Mouse (Mus musculus): Measurements from ENCODE around the gene Tmem184b. TPM values are rescaled to one million over a fixed set of nuclear protein-coding genes. Genes with fewer than 3 reads are reported as not detected.

Tmem184b gene
- total RNA-seq, 2 experiments from 2014 or later, result 42.0 to 47.5 TPM

DNA sequence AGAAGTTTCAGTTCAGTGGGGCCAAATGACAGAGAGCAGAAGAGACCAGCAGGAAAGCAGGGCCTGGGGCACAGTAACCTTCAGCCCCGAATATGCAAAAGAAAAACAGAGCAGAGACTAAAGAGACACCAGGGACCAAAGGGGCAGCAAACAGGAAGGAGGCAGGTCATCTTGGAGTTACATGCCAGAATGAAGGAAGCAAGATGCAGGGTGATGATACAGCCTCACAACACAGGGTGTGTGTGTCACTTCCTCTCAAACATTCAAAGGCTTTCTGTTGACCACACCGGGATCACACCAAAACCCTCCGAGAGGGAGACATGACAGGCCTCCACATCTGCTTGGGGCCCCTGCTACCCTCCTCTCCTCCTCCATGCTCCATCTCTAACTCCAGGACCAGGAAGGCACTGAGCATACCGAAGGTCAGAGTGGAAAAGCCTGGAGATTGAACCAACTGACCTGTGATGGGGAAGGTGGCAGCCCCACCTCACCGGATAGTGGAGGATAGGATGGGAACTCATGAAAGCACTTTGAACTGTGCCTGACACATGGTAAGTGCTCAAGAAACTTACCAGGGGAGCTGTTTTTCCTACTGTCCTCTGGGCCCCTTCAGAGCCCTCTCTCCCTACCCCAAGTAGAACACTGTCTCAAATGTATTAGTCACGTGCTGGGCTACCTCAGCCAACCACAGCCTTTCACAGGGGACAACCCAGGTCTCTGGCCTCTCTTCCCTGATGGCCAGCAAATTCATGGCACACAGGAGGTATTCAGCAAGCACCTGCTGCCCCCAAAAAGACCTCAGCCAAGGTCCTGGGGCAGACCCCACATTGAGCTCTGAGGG is 3.0 kb downstream of the Tmem184b start:
- no peak for DNase-seq

DNA sequence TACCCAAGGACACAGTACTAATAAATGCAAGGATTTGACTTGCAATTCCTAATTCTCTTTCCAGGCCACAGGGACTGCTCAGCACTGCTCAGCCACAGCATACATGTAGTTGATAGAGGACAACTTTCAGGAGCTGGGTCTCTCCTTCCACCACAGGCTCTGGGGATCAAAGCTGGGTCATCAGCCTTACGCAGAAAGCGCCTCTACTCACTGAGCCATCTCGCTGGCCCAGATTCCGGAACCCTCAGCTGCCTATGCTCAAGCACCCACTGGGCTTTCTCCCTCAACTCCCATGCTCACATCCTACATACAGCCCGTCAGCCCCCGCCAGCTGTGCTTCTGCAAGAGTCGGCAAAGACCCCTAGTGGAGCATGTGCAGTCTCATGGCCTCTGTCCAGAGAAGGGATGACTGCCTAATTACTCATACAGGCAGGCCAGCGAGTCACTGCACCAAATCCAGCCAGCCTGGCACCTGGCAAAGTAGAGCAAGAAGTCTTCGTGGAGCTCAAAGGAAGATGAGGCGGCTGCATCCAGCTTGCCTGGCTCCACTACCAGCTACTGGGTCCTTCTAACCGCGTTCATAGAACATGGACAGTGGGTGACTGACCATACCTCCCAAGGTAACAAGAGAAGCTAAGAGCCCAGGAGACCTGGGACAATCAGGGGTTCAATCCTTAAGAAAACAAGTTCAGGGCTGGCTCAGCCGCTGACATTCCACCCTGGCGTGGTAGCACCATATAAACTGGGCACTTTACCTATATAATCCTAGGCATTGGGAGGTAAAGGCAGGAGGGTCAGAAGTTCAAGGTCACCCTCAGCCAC is 3.9 kb downstream of the Tmem184b start:
- DNase-seq, result no peak

DNA sequence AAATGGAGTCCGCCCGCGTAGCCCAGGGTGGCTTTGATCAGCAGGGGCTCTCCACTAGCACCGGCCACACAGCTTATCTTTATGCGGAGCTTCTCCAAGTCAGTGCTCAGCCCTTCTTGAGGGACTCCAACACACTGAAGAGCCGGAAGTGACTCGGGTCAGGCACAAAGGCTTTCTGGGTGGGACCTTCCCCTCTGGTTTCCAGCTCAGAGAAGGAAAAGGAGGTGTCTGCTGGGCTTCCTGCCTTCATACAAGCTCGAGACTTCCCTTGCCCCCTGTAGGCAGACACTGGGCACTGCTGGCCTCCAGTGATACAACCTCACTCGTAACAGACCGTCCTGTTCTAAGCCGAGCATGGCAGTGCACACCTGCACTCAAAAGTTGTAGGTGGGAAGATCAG is 6.6 kb downstream of the Tmem184b start:
- no peak for DNase-seq

DNA sequence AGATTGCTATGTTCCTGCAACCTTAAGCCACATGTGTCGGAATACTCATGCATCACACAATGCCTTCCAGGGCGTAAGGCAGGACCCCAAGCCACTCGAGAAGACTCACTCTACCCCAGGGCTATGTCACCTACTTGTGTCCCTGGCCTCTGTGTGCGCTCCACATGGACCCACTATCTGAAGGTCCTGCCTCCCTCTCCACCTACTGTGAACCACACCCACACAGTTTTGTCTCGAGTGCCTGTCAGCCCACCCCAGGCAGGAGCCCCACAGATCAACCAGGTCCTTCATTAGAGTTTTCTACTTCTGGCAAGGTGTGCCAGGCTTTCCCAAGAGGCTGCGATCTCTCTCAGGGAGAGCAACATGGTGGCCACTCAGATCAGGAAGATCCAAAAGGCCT is 8.1 kb downstream of the Tmem184b start:
- DNase-seq, result no peak

DNA sequence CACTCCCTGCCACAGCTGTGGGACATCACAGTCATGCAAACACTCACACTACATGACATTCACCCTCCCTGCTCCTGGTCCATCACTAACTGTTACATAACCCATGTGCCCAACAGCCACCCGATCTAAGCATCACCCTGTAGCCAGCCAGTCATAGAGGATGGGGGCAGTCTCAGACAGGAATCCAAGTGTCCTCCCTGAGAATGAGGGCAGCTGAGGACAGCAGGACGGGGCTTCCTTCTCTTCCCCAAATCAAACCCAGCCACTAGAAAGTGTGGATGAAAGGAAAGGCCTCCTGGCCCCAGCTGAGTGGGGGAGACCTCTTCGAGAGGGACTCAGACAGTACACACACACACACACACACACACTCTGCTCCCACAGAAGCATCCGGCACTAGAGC is 8.5 kb downstream of the Tmem184b start:
- no peak for DNase-seq

DNA sequence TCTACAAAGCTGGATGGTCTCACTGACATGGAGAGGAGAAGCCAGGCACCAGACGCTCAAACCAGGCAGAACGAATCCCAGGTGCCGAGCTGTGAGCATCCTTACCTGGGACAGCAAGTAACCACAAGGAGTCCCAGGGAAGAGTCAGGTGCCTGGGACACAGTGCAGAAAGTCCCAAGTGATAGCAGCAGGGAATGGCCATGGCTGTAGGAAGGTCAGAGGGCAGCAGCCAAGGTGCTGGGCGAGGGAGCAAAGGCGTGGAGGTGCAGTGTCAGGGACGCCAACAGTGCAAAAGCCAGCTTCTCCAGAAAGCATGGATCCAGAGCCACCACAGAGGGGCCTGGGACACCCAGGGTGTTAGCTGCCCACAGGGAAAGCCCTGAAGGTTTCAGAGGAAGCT is 10.3 kb downstream of the Tmem184b start:
- no peak for DNase-seq

DNA sequence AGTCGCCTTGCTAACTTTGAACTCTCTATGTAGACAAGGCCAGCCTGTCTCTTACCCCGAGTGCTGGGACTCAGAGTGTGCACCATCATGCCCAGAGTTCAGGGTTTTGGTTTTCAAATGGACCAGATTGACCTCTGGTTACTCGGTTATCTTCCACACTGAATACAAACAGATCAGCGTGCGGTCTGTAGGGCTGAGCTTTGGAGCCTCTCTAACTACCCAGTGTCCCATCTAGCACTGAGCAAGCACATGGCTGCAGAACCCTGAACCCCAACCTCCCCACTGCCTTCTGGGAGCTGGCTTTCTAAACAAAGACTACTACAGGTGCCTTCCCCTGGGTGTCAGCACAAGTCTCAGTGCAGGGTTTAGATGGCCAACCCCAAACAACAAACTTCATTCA is 10.8 kb downstream of the Tmem184b start:
- DNase-seq, result no peak

DNA sequence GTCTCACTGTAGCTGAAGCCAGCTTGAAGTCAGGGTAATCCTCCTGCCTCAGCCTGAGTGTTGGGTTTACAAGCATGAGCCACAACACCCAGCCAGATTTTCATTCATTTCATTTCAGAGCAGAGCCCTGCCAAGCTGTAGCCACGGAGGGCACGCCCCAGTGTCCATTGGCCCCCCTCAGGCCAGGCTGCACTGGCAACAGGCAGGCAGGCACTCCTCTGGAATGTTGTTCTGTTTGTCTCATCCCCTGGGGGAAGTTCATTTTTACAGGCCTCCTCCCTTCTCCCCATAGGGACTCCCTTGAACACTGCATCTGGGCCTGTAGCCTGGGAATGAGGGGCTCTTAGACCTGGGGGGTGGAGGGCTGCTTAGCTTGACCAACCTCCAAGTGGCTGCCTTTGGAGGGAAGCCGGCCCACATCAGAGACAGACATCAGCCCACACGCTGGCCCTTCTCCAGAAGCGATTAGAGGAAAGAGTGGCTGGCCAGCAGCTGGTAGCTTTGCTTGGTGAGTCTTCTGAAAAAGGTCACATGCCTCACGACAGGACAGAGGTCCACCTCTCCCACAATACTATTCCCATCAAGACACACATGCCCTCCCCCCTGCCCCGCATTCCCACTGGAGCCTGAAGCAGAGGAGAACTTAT is 11.8 kb downstream of the Tmem184b start:
- peak; percentile 73 for DNase-seq

DNA sequence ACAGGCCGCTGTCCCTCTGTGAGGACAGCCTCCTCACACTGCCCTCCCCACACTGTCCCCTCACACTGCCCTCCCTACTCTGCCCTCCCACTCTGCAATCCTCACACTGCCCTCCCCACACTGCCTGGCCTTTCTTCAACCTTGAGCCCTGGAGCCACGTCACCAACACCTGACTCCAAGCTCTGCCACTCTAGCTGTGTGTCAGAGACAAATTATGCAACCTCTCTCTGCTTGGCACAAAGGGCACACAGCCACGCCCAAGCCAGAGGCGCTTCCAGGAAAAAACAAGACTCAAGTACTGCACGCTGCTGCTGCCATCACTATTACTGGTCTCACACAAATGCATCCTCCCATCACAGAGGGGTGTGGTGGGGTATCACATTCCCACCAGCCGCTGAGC is 12.9 kb downstream of the Tmem184b start:
- no peak for DNase-seq

DNA sequence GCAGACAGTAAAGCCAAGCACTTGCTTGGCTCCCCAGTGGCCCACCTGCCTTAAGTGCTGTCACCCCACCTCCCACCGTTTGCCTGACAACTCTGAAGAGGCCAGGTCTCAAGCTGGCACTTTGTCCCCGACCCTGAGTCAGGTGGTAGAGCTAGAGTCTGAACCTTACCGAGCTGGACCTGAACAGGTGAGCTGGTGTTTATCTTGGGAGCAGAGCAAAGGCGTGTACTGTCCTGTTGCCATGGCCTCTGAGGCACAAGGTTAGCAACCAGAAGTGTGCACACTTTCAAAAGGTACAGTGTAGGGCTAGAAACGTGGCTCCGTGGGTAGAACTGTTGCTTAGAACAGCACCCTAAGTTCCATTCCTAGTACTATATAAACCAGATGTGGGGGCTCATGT is 15.2 kb downstream of the Tmem184b start:
- DNase-seq, result no peak

DNA sequence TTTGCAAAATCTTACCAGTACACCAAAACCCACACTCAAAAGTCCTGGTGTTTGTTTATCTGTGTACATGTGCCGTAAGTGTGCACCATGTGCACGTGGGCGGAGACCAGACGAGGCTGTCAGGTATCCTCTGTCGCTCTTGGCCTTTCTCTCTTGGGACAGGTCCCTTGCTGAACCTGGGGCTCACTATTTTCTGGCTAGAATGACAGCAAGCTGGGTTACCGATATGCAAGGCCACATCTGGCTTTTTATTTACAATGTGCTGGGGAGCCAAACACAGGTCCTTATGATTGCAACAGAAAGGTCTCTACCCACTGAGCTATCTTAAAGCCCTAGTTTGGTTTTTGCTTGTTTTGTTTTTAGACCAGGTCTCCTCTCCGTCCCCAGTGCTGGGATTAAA is 15.8 kb downstream of the Tmem184b start:
- no peak for DNase-seq

DNA sequence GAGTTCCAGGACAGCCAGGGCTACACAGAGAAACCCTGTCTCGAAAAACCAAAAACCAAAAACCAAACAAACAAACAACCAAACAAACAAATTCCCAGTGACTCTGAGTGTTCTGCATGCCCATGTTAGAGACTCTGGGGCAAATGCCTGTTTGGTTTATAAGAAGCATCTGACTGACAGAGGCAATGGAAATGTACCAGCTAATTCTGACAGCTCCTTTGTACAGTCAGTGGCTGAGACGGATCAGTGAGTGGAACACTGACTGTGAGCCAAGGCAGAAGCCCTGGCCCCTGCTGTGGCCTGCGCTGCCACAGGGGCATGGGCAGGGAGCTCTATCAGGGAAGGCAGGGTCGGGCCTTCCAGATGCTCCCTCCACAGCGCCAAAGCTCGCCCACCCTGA is 16.3 kb downstream of the Tmem184b start:
- DNase-seq, result no peak

DNA sequence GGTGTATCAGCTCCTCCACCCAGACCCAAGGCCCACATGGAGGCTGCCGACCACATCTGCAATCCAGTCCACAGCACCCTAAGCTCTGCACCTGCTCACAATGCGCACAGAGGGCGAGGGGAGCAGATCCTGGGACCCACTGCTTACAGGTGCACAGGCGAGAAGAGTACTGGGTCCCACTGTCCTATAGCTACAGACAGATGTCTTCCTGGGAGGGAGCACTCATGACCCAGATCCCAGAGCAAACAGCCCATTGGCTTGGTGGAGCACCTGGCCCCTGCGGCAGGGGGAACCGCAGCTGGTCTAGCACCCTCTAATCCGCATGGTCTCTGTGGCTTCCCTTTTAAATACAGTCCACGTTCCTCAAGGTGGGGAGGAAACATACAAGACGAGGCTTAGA is 21.7 kb downstream of the Tmem184b start:
- DNase-seq, result no peak

DNA sequence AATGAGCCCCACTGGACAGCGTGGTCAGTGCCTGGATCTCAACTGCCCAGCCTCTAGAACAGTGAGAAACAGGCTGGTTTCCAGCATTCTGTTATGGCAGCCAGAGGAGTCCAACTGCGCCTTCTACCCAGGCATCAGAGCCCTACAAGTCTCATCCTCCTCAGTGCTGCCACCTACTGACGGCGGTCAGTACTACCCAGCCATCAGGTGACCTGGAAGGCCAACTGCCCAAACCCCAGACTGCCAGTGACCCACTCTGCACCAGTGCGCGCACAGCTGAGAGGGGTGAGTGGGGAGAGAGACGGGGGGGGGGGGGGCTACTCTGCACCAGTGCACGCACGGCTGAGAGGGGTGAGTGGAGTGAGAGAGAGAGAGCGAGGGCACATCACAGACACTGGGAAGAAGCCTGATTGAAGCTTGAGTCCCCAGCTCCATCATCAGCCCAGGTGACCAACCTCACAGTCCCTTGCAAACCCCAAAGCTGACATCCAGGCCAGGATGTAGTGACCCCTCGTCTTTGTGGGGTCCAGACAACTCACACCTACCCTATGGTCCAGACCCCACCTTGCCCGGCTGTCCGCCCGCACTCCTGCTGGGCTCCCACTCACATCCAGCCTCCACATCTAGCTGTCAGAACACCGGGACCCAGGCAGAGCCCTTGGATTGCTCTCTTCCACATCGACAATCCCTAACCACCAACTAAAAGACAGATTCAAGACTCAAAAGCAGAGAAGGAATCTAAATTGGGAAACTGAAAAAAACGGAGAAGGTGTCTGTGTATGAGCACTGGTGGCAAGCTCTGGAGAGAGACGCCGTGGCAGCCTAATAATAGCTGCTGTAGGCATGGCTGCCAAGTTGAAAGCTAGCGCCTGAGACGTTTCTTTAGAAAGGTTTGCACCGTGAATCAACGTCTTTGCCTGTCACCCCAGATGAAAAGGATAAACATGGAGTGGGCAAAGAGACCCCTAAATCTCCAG is 22.6 kb downstream of the Tmem184b start:
- peak; percentile 88 for DNase-seq

DNA sequence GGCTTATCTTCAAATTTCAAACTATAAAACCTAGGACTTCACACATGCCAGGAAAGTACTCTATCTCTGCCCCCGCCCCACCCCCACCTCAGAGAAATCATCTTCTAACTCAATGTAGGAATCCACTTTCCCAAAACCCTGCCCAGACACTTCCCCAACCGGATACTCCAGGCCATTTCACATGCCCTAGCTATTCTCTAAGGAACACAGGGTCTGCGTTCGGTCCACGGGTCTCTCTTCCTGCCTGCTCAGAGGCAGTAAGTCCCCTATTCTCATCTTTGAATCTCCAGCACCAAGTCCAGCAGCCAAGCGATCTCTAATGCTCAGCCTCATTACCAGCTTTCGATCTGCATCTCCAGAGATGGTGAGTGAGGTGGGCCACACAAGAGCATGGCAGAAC is 23.7 kb downstream of the Tmem184b start:
- DNase-seq, result no peak

DNA sequence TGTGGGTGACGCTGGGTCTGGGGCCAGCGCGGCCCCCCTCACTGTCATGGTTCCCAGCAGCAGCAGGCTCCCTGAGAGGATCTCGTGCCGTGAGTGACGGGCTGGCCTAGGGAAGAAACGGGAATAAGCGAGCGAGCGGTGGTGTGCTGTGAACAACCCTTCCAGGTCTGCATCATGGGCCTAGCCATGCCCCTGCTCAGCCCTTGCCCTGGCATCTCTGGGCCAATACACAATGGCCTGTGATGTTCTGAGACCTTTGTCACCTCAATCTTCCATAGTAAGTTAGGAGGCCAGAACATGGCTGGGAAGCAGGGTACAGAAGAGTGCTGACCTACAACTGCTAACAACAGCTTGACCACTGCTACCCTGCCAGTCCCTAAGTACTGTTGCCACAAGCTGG is 24.8 kb downstream of the Tmem184b start:
- no peak for DNase-seq

DNA sequence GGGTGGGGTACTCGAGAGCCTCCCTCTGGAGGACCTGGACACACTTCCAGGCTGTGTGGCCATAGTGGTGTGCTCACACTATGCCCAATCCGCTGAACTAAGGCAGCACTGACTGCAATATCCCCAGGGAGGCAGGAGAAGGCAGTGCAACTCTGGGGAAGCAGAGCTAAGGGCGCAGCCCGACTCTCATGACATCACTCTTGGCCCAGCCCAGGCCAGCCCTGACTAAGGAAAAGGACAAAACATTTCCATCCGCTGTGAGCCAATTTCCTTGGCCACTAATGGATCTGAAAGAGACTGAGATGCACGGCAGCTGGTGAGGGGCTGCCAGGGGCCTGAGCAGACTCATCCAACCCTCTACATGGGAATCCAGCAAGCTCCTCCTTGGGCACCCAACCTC is 25.7 kb downstream of the Tmem184b start:
- DNase-seq, result peak; percentile 68

DNA sequence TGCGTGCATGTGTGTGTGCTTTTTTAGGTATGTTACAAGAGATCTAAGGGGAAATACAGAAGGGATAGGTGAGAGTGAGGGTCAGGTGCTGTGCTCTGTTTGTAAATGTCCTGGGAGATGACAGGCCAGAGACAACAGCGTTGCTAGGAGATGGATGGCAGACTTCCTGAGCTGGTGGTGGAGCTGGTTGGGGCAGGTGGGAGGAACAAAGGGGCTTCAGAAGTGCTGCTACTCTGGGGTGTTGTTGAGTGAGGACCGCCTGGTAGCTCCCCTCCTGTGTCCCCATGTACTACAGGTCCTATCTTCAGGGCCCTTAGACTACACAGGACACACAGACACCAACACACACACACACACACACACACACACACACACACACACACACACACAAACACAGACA is 28.6 kb downstream of the Tmem184b start:
- no peak for DNase-seq

DNA sequence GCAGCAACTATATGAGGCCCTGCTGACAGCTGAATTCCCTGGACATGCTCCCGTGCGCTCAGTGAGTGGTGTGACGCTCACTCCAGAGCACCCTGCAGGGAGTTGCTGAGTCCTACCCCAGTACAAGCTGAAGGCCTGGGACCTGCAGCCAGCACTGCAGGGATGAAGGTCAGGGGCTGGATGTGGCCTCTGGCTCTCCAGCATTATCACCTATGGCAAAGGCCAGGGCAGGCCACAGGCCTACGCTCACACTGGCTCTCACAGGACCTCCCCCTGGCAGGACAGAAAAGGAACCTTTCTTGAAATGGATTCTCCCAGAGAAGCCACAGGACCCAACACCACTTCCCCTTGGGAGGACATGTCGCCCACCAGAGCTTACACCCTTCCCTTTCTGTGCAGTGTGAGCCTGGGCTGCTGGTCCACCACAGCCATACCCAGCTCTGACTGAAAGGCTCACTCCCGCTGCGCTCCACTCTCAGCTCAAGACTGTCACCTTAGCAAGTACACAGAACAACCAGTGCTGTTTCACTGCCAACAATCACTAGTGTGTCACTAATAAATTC is 33.0 kb downstream of the Tmem184b start:
- no peak for DNase-seq

DNA sequence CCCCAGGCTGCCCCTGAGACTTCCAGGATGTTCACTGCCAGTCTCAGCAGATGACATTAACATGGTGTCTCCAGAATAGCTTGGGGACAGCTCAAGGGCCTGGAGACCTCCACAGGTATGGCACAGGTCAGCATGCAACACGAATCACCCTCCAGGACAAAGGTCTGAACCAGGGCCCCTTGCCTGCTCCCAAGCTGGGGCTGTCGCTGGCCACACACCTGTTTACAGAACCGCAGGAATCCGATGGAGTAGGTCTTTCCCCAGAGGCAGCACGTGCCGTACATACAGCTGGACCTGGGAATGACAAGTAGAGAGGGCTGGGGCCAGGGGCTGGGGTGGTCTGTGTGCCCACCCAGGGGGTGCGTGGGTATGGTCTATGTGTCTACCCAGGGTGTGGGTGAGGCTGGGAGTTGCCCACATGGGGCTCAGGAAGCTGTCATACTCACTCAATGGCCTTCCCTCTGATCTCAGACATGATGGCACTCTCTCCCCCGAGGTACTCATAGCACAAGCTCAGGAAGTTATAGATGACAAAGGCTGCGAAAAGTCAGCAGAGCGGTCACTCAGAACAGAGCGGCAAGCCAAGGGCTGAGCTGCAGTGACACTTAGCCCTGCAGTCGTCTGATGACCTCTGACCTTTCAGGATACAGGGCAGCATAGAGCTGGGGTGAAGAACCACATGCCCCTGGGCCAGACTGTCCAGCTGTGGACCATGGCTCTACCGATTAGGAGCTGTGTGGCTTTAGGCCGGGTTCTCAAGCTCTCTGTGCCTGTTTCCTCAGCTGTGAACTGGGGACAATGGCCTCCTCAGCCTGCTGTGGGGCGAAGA is 33.7 kb downstream of the Tmem184b start:
- DNase-seq, result no peak
